Mouse (Mus musculus) lung, embryonic 14.5 days (tissue): ENCODE measurements at regions not wholly inside any gene's neighbourhood (a gene's known extent, or its start where the extent isn't known, plus 50 kb on each side); places are given as distances from the start of the nearest gene placed in this dataset.
"Not testable (repeated sequence)": the region's sequence is repeated elsewhere in the genome, so short reads cannot be mapped to it uniquely, and the experiment has no call there.

Experiments
- ATAC-seq: fragments of 200-750 bp; cut with Nextera tagmentation; 2 replicates; pipeline ENCODE4 v1.8.0; 2017; ENCODE audit warnings: mild to moderate bottlenecking, moderate TSS enrichment, moderate library complexity; ENCODE audit not compliant: insufficient read depth
- DNase-seq: peaks from one replicate; pipeline ENCODE4 v3.0.0-alpha.2; 2015
- H3K27ac ChIP-seq: fragments of 300-500 bp; sonication (generic); 2 replicates; pipeline ENCODE4 v1.5.1; 2014; ENCODE audit warnings: low read depth, mild to moderate bottlenecking, moderate library complexity
- H3K27me3 ChIP-seq: fragments of 300-500 bp; sonication (generic); 2 replicates; pipeline ENCODE4 v1.6.1; 2014; ENCODE audit warnings: low read length, control low read depth; ENCODE audit not compliant: insufficient read depth
- H3K36me3 ChIP-seq: fragments of 300-500 bp; sonication (generic); 2 replicates; pipeline ENCODE4 v1.6.1; 2014; ENCODE audit warnings: control low read depth; ENCODE audit not compliant: insufficient read depth
- H3K4me1 ChIP-seq: fragments of 300-500 bp; sonication (generic); 2 replicates; pipeline ENCODE4 v1.6.1; 2014; ENCODE audit warnings: antibody characterized with exemption, control low read depth; ENCODE audit not compliant: insufficient read depth
- H3K4me2 ChIP-seq: fragments of 300-500 bp; sonication (generic); 2 replicates; pipeline ENCODE4 v1.6.1; 2014; ENCODE audit warnings: mild to moderate bottlenecking
- H3K4me3 ChIP-seq: fragments of 300-500 bp; sonication (generic); 2 replicates; pipeline ENCODE4 v1.5.1; 2014; ENCODE audit warnings: low read depth, low read length
- H3K9ac ChIP-seq: fragments of 300-500 bp; sonication (generic); 2 replicates; pipeline ENCODE4 v1.6.1; 2014
- H3K9me3 ChIP-seq: fragments of 300-500 bp; sonication (generic); 2 replicates; pipeline ENCODE4 v1.6.1; 2016; ENCODE audit warnings: low read depth, low read length, control low read depth
- CTCF ChIP-seq: IDR thresholded peaks from 2 replicates; pipeline ENCODE4 v1.5.1; 2016; ENCODE audit warnings: antibody characterized with exemption, low read depth
- WGBS: fragments of 180-500 bp; shearing (Covaris S2); extraction: QIAGEN DNeasy Blood & Tissue Kit; methylation state at CpG from one replicate; pipeline ENCODE4 v1.1.7; 2014; 5-methylcytosine and 5-hydroxymethylcytosine counted together

GRCm38 (mm10) chr6:109923780-109924179, 721.6 kb upstream of the Grm7 start:
- H3K36me3 ChIP-seq = no peaks in the 10 kb centered on the region
- TF ChIP-seq CTCF = no peak
- H3K4me1 ChIP-seq = no peaks in the 10 kb centered on the region
- no peaks in the 10 kb centered on the region for H3K9me3 ChIP-seq
- no peaks in the 10 kb centered on the region for H3K27me3 ChIP-seq
- H3K9ac ChIP-seq = no peak overlapping the region
- ATAC-seq (no peak), DNase-seq (no peak)
- H3K4me2 ChIP-seq = no peak overlapping the region
- no peak overlapping the region for H3K4me3 ChIP-seq
- H3K27ac ChIP-seq = no peak overlapping the region

- Histone ChIP-seq H3K4me1 (no peaks in the 10 kb centered on the region), H3K9me3 (no peaks in the 10 kb centered on the region), H3K36me3 (no peaks in the 10 kb centered on the region), H3K9ac (no peak overlapping the region), H3K27ac (no peak overlapping the region), H3K27me3 (no peaks in the 10 kb centered on the region), H3K4me3 (no peak overlapping the region), H3K4me2 (no peak overlapping the region)
- ATAC-seq = no peak
- no peak for DNase-seq
- no peak for TF ChIP-seq CTCF
Measured at GRCm38 (mm10) chr6:109948491-109948890, 696.9 kb upstream of the Grm7 start.

- no peak overlapping the region for H3K4me2 ChIP-seq
- no peak overlapping the region for H3K9ac ChIP-seq
- H3K36me3 ChIP-seq = no peaks in the 10 kb centered on the region
- DNase-seq = no peak
- 39% methylated on average over 1 of the region's 1 CpGs for WGBS
- H3K27me3 ChIP-seq = no peaks in the 10 kb centered on the region
- no peaks in the 10 kb centered on the region for H3K9me3 ChIP-seq
- no peaks in the 10 kb centered on the region for H3K4me1 ChIP-seq
- no peak overlapping the region for H3K27ac ChIP-seq
- TF ChIP-seq CTCF = no peak
- H3K4me3 ChIP-seq = no peak overlapping the region
- no peak for ATAC-seq
Measured at GRCm38 (mm10) chr6:109948928-109949327, 696.5 kb upstream of the Grm7 start.

- not testable (repeated sequence) for H3K9ac ChIP-seq, H3K4me3 ChIP-seq, DNase-seq, ATAC-seq, H3K27me3 ChIP-seq, H3K4me2 ChIP-seq, H3K27ac ChIP-seq, H3K9me3 ChIP-seq, H3K4me1 ChIP-seq, H3K36me3 ChIP-seq
- WGBS = 72% methylated on average over 2 of the region's 2 CpGs
Measured at GRCm38 (mm10) chr6:109957901-109958300, 687.5 kb upstream of the Grm7 start.
